Mouse (Mus musculus) bone marrow, adult 2 months (tissue): ENCODE data around the gene Olfr1337. TPM values are rescaled to one million over a fixed set of nuclear protein-coding genes. Genes with fewer than 3 reads are reported as not detected.
"Not testable (repeated sequence)": the region's sequence is repeated elsewhere in the genome, so short reads cannot be mapped to it uniquely, and the experiment has no call there.

Experiments used
- H3K27ac ChIP-seq: fragments of 200-500 bp; 2 replicates; pipeline ENCODE4 v1.5.1; 2012; ENCODE audit warnings: low read depth, mild to moderate bottlenecking, control low read depth, inconsistent platforms, low read length; ENCODE audit not compliant: control insufficient read depth, poor library complexity, insufficient read depth
- H3K4me1 ChIP-seq: fragments of 200-500 bp; 2 replicates; pipeline ENCODE4 v1.6.1; 2011; ENCODE audit warnings: low read length; ENCODE audit not compliant: control insufficient read depth, insufficient read depth
- H3K4me3 ChIP-seq: fragments of 200-500 bp; replicated peaks from 2 replicates; pipeline ENCODE3; 2011; ENCODE audit warnings: mild to moderate bottlenecking, low read depth, low read length, control low read depth; ENCODE audit not compliant: control insufficient read depth
- CTCF ChIP-seq: fragments of 200-500 bp; IDR thresholded peaks from 2 replicates; pipeline ENCODE4 v1.5.1; 2011; ENCODE audit warnings: low read length, control low read depth; ENCODE audit not compliant: control insufficient read depth, insufficient read depth
- POLR2A ChIP-seq: fragments of 200-500 bp; IDR thresholded peaks from 2 replicates; pipeline ENCODE4 v1.6.1; 2011; ENCODE audit warnings: low read depth, mild to moderate bottlenecking, control low read depth, low read length, borderline replicate concordance; ENCODE audit not compliant: control insufficient read depth
- WGBS: fragments of 180-500 bp; shearing (Covaris S2); methylation state at CpG from one replicate; pipeline ENCODE4 v1.1.7; 2018; 5-methylcytosine and 5-hydroxymethylcytosine counted together
- polyA plus RNA-seq: library from polyadenylated mRNA; stranded (reverse); fragments of >200 nt; gene quantifications from 2 replicates; pipeline ENCODE4 v1.2.4, GENCODE M21; 2011; ENCODE audit warnings: low replicate concordance; ENCODE audit not compliant: missing spikeins, insufficient read depth, insufficient read length

The Olfr1337 gene
- not detected in 2 replicates for polyA plus RNA-seq

DNA sequence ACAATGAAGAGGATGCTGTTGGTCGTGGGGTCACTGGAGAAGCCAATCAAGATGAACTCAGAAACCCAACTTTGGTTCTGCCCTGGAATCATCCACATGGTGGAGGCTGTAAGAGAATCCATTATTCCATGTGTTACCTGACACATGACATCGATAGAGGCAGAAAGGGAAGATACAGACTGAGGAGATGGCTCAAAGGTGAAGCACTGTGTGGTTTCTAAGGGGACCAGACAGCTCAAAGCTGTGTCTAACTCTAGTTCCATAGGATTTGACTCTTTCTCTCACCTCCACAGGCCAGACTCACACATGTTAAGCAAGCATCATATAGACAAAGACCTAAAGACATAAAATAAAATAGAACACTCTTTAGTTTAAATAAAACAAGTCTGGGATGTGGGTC lies at the start of gene Olfr1337:
Gene Olfr1337, minus strand, starts transcription at position 101 of the 400 bp plus-strand sequence.
- TF ChIP-seq CTCF (no peak), POLR2A (no peak)
- 61% methylated on average over 2 of the region's 2 CpGs for WGBS
- Histone ChIP-seq H3K4me1 (no peaks in the 10 kb centered on the region), H3K4me3 (no peak within 1 kb of the TSS), H3K27ac (no peak within 1 kb of the TSS)

GRCm38 (mm10) chr4:118818921-118819320 lies 36.5 kb upstream of the Olfr1337 start:
- 71% methylated on average over 1 of the region's 1 CpGs for WGBS
- Histone ChIP-seq H3K4me1 (no peaks in the 10 kb centered on the region), H3K4me3 (no peak overlapping the region), H3K27ac (no peak overlapping the region)
- no peak for TF ChIP-seq CTCF
- TF ChIP-seq POLR2A, result no peak

DNA sequence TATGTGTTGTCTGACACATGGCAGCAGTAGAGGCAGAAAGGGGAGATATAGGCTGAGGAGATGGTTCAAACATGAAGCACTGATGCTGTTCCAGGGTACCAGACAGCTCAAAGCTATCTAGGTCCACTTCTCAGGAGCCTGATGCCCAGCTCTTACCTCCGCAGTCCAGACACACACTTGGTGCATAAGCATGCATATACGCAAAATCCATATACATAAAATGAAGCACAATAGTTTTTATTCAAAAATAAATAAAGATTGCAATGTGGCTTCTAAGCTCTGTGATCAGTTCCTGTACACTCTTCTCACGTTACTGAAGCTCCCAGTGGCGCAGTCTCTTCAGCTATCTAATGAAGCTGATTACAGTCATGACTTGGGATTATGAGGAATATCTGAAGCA lies 27.5 kb upstream of the Olfr1337 start, which contains the start of gene Olfr1335:
Gene Olfr1335, minus strand, starts transcription at position 101 of the 400 bp plus-strand sequence.
- Histone ChIP-seq H3K4me3 (no peak within 1 kb of the TSS), H3K4me1 (no peaks in the 10 kb centered on the region), H3K27ac (no peak within 1 kb of the TSS)
- TF ChIP-seq POLR2A (no peak), CTCF (no peak)
- WGBS, result 80% methylated on average over 4 of the region's 4 CpGs

DNA sequence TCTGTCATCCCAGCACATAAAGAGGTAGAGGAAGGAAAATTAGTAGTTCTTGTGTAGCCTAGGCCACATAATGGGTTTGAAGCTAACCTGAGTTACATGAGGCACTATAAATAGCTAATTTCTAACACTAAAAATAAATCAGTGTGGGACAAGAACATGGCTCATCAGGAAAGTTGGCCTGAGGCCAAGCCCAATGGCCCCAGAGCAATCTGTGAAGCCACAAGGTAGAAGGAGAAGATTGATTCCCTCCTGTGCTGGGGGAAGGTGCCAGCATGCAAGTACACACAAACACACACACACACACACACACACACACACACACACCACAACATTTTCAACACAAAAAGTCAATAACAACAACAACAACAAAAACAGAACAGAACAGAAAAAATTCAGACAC lies 10.4 kb upstream of the Olfr1337 start:
- not testable (repeated sequence) for H3K4me3 ChIP-seq, H3K27ac ChIP-seq, H3K4me1 ChIP-seq

DNA sequence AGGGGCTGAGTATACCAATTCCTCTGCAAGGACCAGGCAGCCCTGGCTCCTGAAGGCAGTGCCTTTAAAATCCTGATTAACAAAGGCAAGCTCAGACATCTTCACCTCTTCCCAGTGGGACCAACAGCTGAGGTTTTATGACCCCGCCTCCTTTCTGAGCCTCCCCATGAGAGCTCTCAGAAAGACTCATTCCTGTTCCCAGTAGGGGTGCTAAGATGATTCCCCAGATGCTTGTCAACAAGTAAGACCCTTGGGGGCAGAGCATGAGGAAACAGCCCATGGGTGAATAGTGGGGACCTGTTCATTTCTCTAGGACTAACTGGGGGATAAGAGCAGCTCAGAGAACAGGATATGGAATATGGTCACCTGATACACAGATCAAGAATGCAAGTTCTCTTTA lies 23.7 kb downstream of the Olfr1337 start, which contains the start of gene Olfr1338:
Gene Olfr1338, minus strand, starts transcription at position 101 of the 400 bp plus-strand sequence.
- Histone ChIP-seq H3K4me3 (no peak within 1 kb of the TSS), H3K4me1 (no peaks in the 10 kb centered on the region), H3K27ac (no peak within 1 kb of the TSS)
- WGBS, result 68% methylated on average over 1 of the region's 1 CpGs
- no peak for TF ChIP-seq POLR2A
- no peak for TF ChIP-seq CTCF

GRCm38 (mm10) chr4:118741881-118742280 lies 40.5 kb downstream of the Olfr1337 start:
- Histone ChIP-seq H3K4me3 (no peak overlapping the region), H3K4me1 (no peaks in the 10 kb centered on the region), H3K27ac (no peak overlapping the region)
- WGBS, result 18% methylated on average over 16 of the region's 16 CpGs
- no peak for TF ChIP-seq CTCF
- no peak for TF ChIP-seq POLR2A

DNA sequence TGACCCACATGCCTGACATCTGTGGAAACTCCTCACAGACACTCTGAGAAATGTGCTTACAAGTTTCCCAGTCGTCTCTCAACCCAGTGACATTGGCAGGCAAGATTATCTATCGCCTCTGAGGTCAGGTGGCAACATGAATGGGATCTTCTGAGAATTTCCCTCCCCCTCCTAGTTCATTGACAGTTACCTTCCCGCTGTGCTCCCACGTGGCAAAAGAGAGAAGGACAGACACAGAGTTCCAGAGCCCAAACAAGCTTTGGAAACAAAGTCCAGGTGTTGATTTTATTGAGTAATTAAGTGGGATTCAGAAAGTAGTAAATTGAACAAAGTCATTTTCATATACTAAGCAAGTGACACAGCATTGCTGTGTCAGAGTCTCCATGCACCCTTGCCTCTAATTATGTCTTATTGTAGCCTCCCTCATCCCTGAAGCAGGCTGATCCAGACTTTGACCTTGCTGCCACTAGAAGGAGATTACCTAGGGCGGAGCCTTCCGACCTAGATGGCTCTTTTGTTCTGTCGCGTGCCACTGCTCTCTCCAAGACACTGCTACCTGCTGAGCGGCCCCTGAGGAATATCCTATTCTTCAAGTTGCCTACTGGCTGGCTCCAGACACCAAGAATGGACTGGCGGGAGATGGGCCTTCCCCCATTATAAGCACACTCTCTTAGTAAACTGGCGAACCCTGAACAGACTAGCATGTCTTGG lies 41.2 kb downstream of the Olfr1337 start:
- H3K4me3 ChIP-seq, result no peak overlapping the region
- H3K27ac ChIP-seq, result no peak overlapping the region
- WGBS, result 13% methylated on average over 11 of the region's 11 CpGs
- TF ChIP-seq POLR2A (no peak), CTCF (no peak)
- H3K4me1 ChIP-seq, result no peaks in the 10 kb centered on the region

DNA sequence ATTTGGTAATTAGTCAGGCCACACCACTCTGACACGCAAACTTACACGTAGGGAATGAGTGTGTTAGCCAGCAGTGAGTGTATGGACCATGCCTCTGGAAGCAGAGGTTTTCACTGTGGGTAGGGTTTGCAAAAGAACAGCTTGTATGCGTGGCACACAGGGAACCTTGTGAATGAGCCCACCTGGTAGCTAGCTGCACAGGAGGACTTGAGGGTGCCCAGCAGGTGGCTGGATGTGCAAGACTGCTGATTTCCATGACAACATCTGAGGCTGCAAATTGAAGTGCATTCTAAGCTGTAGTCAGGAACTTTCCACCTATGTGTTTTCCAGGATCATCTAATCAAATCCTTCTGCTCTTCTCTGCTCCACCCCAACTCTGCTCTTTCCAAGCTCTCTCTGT lies 42.8 kb downstream of the Olfr1337 start:
- H3K27ac ChIP-seq, result no peak overlapping the region
- no peak overlapping the region for H3K4me3 ChIP-seq
- WGBS, result 61% methylated on average over 3 of the region's 3 CpGs
- no peaks in the 10 kb centered on the region for H3K4me1 ChIP-seq
- no peak for TF ChIP-seq CTCF
- no peak for TF ChIP-seq POLR2A

DNA sequence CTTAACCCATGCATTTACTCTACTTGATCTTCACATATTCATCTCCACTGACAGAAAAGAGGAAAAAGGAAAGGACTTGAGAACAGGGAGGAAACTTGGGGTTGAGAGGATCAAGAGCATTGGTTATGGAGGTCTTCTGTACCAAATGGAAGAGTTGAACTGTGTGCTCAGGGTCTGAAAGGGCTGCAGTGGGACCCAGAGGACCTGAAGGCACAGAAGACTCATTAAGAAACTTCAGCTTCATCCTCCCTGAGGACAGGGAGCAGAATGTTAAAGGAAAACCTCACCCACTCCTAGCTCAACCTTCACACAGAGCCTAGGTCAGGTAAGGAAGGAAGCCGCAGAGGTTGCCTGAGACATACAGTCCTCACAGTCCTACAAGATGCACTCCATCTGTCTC lies 50.5 kb downstream of the Olfr1337 start, which contains the start of gene Olfr1339:
Gene Olfr1339, plus strand, starts transcription at position 301 of the 400 bp plus-strand sequence.
- no peak within 1 kb of the TSS for H3K4me3 ChIP-seq
- H3K27ac ChIP-seq, result no peak within 1 kb of the TSS
- TF ChIP-seq POLR2A (no peak), CTCF (no peak)
- H3K4me1 ChIP-seq, result no peaks in the 10 kb centered on the region
- WGBS, result 100% methylated on average over 1 of the region's 1 CpGs

Other genes starting within 250 kb of the Olfr1337 start
- gene Tmem125, start 238.5 kb downstream of the Olfr1337 start, polyA plus RNA-seq, result not detected in 2 replicates
- gene Cfap57, start 161.8 kb downstream of the Olfr1337 start, polyA plus RNA-seq, result not detected in 2 replicates
- gene Ebna1bp2, start 161.8 kb downstream of the Olfr1337 start, polyA plus RNA-seq, result 29.3 and 57.7 TPM in 2 replicates
- gene Olfr62, start 123.6 kb downstream of the Olfr1337 start, polyA plus RNA-seq, result not detected in 2 replicates
- not detected in 2 replicates for gene Olfr1342, start 89.8 kb downstream of the Olfr1337 start, polyA plus RNA-seq
- not detected in 2 replicates for gene Olfr1341, start 79.1 kb downstream of the Olfr1337 start, polyA plus RNA-seq
- gene Olfr1340, start 62.4 kb downstream of the Olfr1337 start, polyA plus RNA-seq, result not detected in 2 replicates
- gene Olfr1339, start 50.4 kb downstream of the Olfr1337 start, polyA plus RNA-seq, result not detected in 2 replicates
- 0.50 TPM in 1 of 2 replicates, not detected in the other for gene Olfr1338, start 23.8 kb downstream of the Olfr1337 start, polyA plus RNA-seq
- not detected in 2 replicates for gene Olfr1335, start 27.4 kb upstream of the Olfr1337 start, polyA plus RNA-seq
- not detected in 2 replicates for gene Olfr1333, start 53.7 kb upstream of the Olfr1337 start, polyA plus RNA-seq
- not detected in 2 replicates for gene Olfr1331, start 82.1 kb upstream of the Olfr1337 start, polyA plus RNA-seq
- 0.41 and 1.6 TPM in 2 replicates for gene Olfr1330, start 106.0 kb upstream of the Olfr1337 start, polyA plus RNA-seq
- not detected in 2 replicates for gene Olfr1329, start 134.9 kb upstream of the Olfr1337 start, polyA plus RNA-seq
- gene Olfr1328, start 156.0 kb upstream of the Olfr1337 start, polyA plus RNA-seq, result not detected in 2 replicates
- gene Lao1, start 179.0 kb upstream of the Olfr1337 start, polyA plus RNA-seq, result not detected in 2 replicates